Mouse (Mus musculus): ENCODE measurements around the gene Hsd17b1. TPM values are rescaled to one million over a fixed set of nuclear protein-coding genes. Genes with fewer than 3 reads are reported as not detected.
A peak's percentile ranks its signal among the peaks of the same experiment; 100 is the strongest.

Gene Hsd17b1
- polyA plus RNA-seq, 2 experiments, result 0.08 to 0.19 TPM

- peak within 1 kb of the TSS; percentile 96 for H3K4me2 ChIP-seq (ENCODE audit: low read depth)
- peak within 1 kb of the TSS; percentile 64 for H3K27ac ChIP-seq
- TF ChIP-seq EP300 (IDR thresholded peaks at IDR 0.05; ENCODE audit: low read depth) (no peak), CTCF (IDR thresholded peaks at IDR 0.05; ENCODE audit: low read depth) (no peak)
- H3K9ac ChIP-seq (replicated peaks), result peak within 1 kb of the TSS; percentile 94
- H3K4me3 ChIP-seq (ENCODE audit: insufficient read depth in 1 of 2, low read depth in 2 of 2, low read length in 2 of 2), result peak within 1 kb of the TSS; percentile 66 to 82
- ATAC-seq (ENCODE audit: insufficient read depth) (peak; percentile 76), DNase-seq (ENCODE audit: low read depth in 3 of 3, low spot score in 3 of 3) (peak; percentile 86 to 88 (median 87))
- H3K9me3 ChIP-seq (ENCODE audit: control insufficient read depth, low read length), result no peaks in the 10 kb centered on the region
- peaks cover 15 to 24% of the 10 kb centered on the region in 2 experiments for H3K4me1 ChIP-seq (replicated peaks; ENCODE audit: control insufficient read depth in 2 of 2, insufficient read depth in 2 of 2, low read length in 1 of 2)
- peaks cover 28% of the 10 kb centered on the region for H3K36me3 ChIP-seq (replicated peaks; ENCODE audit: control insufficient read depth, insufficient read depth, low read depth)
- no peaks in the 10 kb centered on the region for H3K27me3 ChIP-seq (ENCODE audit: control insufficient read depth, insufficient read depth, low read length)
- 4% methylated on average over 52 of the region's 52 CpGs for WGBS (ENCODE audit: insufficient replicate concordance)
These were observed 8.8 kb downstream of the Hsd17b1 start, which contains the start of gene Mlx for GRCm38 (mm10) chr11:101086756-101087681. Mlx (plus strand) TSS chr11:101087277.

DNA sequence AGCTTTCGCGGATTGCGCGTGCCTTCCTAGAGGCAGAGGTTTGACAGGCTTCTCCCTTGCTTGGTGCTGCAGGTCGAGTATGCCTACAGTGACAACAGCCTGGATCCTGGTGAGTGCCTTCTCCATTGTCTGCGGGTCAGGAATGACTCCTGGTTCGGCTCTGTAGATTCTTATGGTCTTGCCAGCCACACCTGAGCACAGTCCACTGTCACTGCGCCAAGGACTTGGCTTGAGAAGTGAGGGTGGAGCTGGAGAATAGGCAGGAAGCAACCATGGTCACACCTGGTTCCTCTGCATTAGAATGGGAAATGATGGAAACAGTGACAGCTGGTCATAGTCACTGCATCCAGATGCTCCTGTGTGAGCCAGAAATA lies 9.5 kb downstream of the Hsd17b1 start:
- TF ChIP-seq CTCF (IDR thresholded peaks at IDR 0.05; ENCODE audit: low read depth) (no peak), EP300 (IDR thresholded peaks at IDR 0.05; ENCODE audit: low read depth) (no peak)
- Histone ChIP-seq H3K4me1 (replicated peaks; ENCODE audit: control insufficient read depth in 2 of 2, insufficient read depth in 2 of 2, low read length in 1 of 2) (peaks cover 14 to 22% of the 10 kb centered on the region in 2 experiments), H3K27ac (peak overlapping the region; percentile 61), H3K27me3 (ENCODE audit: control insufficient read depth, insufficient read depth, low read length) (no peaks in the 10 kb centered on the region), H3K36me3 (replicated peaks; ENCODE audit: control insufficient read depth, insufficient read depth, low read depth) (peaks cover 33% of the 10 kb centered on the region), H3K4me2 (ENCODE audit: low read depth) (peak overlapping the region; percentile 96), H3K9me3 (ENCODE audit: control insufficient read depth, low read length) (no peaks in the 10 kb centered on the region), H3K9ac (replicated peaks) (peak overlapping the region; percentile 94), H3K4me3 (ENCODE audit: insufficient read depth in 1 of 2, low read depth in 2 of 2, low read length in 2 of 2) (peak overlapping the region; percentile 66 to 82)
- WGBS (ENCODE audit: insufficient replicate concordance), result 10% methylated on average over 8 of the region's 8 CpGs
- DNase-seq (ENCODE audit: low read depth in 3 of 3, low spot score in 3 of 3) (no peak), ATAC-seq (ENCODE audit: insufficient read depth) (no peak)

DNA sequence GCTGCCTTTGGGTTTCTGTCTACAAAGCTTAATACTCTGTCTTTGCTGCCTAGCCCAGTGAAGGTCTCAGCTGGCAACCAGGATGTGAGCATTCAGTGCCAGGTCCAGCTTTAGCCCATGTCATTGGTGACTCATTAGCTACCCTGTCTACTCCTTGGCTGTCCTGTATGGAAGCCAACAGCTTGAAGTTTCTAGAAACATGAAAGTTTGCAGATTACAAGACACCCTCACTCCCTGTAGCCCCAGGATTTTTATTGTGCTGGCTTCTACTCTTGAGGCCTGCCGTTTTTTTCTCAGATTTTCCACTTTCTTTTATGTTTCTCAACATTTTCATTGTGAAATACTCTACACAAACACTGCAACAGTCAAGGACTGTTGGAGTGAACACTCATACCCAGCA lies 11.7 kb downstream of the Hsd17b1 start:
- no peak overlapping the region for H3K9ac ChIP-seq (replicated peaks)
- H3K4me2 ChIP-seq (ENCODE audit: low read depth), result no peak overlapping the region
- no peak overlapping the region for H3K27ac ChIP-seq
- H3K4me1 ChIP-seq (replicated peaks; ENCODE audit: control insufficient read depth in 2 of 2, insufficient read depth in 2 of 2, low read length in 1 of 2), result peaks cover 13 to 15% of the 10 kb centered on the region in 2 experiments
- 78% methylated on average over 1 of the region's 1 CpGs for WGBS (ENCODE audit: insufficient replicate concordance)
- TF ChIP-seq CTCF (IDR thresholded peaks at IDR 0.05; ENCODE audit: low read depth) (no peak), EP300 (IDR thresholded peaks at IDR 0.05; ENCODE audit: low read depth) (no peak)
- no peak for DNase-seq (ENCODE audit: low read depth in 3 of 3, low spot score in 3 of 3)
- H3K36me3 ChIP-seq (replicated peaks; ENCODE audit: control insufficient read depth, insufficient read depth, low read depth), result peaks cover 41% of the 10 kb centered on the region
- ATAC-seq (ENCODE audit: insufficient read depth), result no peak
- H3K27me3 ChIP-seq (ENCODE audit: control insufficient read depth, insufficient read depth, low read length), result no peaks in the 10 kb centered on the region
- no peaks in the 10 kb centered on the region for H3K9me3 ChIP-seq (ENCODE audit: control insufficient read depth, low read length)
- H3K4me3 ChIP-seq (ENCODE audit: insufficient read depth in 1 of 2, low read depth in 2 of 2, low read length in 2 of 2), result no peak overlapping the region

DNA sequence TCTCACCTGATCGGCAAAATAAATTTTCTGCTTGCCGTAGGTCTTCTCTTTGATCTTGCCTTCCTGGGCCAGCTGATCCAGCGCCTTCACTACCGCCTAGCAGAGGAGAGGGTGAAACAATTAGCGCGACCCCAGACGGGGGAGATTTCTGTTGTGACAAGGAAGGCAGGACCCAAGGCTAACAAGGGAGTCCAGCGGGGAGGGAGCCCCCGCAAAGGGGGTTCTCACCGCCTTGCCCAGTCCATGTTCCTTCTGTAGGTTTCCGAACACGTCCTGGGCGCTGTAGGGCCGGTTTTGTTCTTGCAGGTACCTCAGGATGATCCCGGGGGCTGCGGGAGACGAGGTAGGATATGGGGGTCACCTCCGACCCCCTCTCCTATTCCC lies 16.7 kb downstream of the Hsd17b1 start:
- H3K36me3 ChIP-seq (replicated peaks; ENCODE audit: control insufficient read depth, insufficient read depth, low read depth), result peaks cover 48% of the 10 kb centered on the region
- H3K4me1 ChIP-seq (replicated peaks; ENCODE audit: control insufficient read depth in 2 of 2, insufficient read depth in 2 of 2, low read length in 1 of 2), result peaks cover 1 to 5% of the 10 kb centered on the region in 2 experiments; a peak in 1 of 4 replicates
- TF ChIP-seq EP300 (IDR thresholded peaks at IDR 0.05; ENCODE audit: low read depth), result no peak
- TF ChIP-seq CTCF (IDR thresholded peaks at IDR 0.05; ENCODE audit: low read depth), result no peak
- ATAC-seq (ENCODE audit: insufficient read depth), result no peak; the same call in 1 of the 2 replicates
- H3K27ac ChIP-seq, result peak overlapping the region; percentile 11; the same call in 1 of the 2 replicates
- H3K9ac ChIP-seq (replicated peaks), result peak overlapping the region; percentile 69
- no peaks in the 10 kb centered on the region for H3K27me3 ChIP-seq (ENCODE audit: control insufficient read depth, insufficient read depth, low read length)
- no peaks in the 10 kb centered on the region for H3K9me3 ChIP-seq (ENCODE audit: control insufficient read depth, low read length)
- H3K4me3 ChIP-seq (ENCODE audit: insufficient read depth in 1 of 2, low read depth in 2 of 2, low read length in 2 of 2), result peak overlapping the region; percentile 80 to 96
- DNase-seq (ENCODE audit: low read depth in 3 of 3, low spot score in 3 of 3), result no peak
- peak overlapping the region; percentile 88 for H3K4me2 ChIP-seq (ENCODE audit: low read depth)
- WGBS (ENCODE audit: insufficient replicate concordance), result 0% methylated on average over 18 of the region's 18 CpGs
